Mouse (Mus musculus): ENCODE data around the gene Phactr3. TPM values are rescaled to one million over a fixed set of nuclear protein-coding genes. Genes with fewer than 3 reads are reported as not detected.

Gene Phactr3
- total and polyA plus RNA-seq, 3 experiments = 0.39 to 1.3 (median 0.64) TPM

DNA sequence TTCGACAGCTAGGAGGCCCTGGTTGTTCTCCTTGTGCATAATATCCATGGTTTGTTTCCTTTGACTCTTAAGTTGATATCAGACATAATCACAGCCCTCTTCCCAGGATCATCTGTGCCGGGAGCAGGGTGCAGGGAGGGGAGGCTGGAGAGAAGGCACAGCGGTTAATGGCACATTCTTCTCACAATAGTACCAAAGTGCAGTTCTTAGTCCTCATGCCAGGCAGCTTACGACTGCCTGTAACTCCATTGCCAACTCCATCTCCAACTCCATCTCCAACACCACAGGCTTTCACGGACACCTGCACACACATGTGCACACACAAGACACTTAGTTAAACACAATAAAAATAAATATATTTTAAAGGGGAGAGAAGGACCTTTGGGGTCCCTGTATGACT lies 11.8 kb downstream of the Phactr3 start:
- H3K4me1 ChIP-seq (ENCODE audit: control insufficient read depth, insufficient read depth, low read length) = no peaks in the 10 kb centered on the region
- DNase-seq = peak in 1 of 2 experiments; percentile 6
- TF ChIP-seq EP300 (IDR thresholded peaks at IDR 0.05; ENCODE audit: insufficient read depth, low read depth, low read length) (no peak), POLR2A (IDR thresholded peaks at IDR 0.05; ENCODE audit: insufficient read depth, low read depth, low read length) (no peak), CTCF (IDR thresholded peaks at IDR 0.05) (no peak)
- H3K36me3 ChIP-seq (ENCODE audit: control insufficient read depth, insufficient read depth, low read length) = no peaks in the 10 kb centered on the region
- intact Hi-C loops (cut with DNase I) = no loop called here
- no peak overlapping the region for H3K27ac ChIP-seq
- H3K27me3 ChIP-seq (ENCODE audit: control insufficient read depth, insufficient read depth, low read length) = no peaks in the 10 kb centered on the region
- no peak overlapping the region for H3K9ac ChIP-seq (ENCODE audit: low read depth, low read length)
- H3K4me3 ChIP-seq = no peak overlapping the region
- no peaks in the 10 kb centered on the region for H3K79me2 ChIP-seq (replicated peaks; ENCODE audit: control insufficient read depth, insufficient read depth, low read length)
- 75% methylated on average over 5 of the region's 5 CpGs for WGBS

DNA sequence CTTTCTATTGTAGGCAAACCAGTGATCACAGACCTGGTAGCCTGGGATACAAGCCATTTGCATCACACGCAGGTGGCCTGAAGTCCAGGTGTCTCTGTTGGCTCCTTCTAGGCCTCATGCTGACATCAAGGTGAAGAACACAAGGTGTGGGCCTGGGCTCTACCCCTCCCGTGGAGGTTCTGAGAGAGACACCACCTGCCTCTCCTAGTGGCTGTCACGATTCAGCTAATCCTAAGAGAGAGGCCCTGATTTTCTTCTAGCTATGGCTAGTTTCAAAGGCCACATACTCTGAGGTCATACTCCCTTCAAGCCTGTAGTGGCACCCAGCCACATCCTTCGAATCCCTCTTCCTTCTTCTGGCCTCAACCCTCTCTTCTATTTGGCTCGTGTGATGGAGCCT lies 12.2 kb downstream of the Phactr3 start:
- peak in 1 of 2 experiments; percentile 5 for DNase-seq
- H3K4me3 ChIP-seq = no peak overlapping the region
- H3K27me3 ChIP-seq (ENCODE audit: control insufficient read depth, insufficient read depth, low read length) = no peaks in the 10 kb centered on the region
- no peaks in the 10 kb centered on the region for H3K79me2 ChIP-seq (replicated peaks; ENCODE audit: control insufficient read depth, insufficient read depth, low read length)
- TF ChIP-seq POLR2A (IDR thresholded peaks at IDR 0.05; ENCODE audit: insufficient read depth, low read depth, low read length) (no peak), CTCF (IDR thresholded peaks at IDR 0.05) (no peak), EP300 (IDR thresholded peaks at IDR 0.05; ENCODE audit: insufficient read depth, low read depth, low read length) (no peak)
- intact Hi-C loops (cut with DNase I) = no loop called here
- WGBS = 60% methylated on average over 5 of the region's 5 CpGs
- no peaks in the 10 kb centered on the region for H3K36me3 ChIP-seq (ENCODE audit: control insufficient read depth, insufficient read depth, low read length)
- no peak overlapping the region for H3K9ac ChIP-seq (ENCODE audit: low read depth, low read length)
- H3K27ac ChIP-seq = no peak overlapping the region
- no peaks in the 10 kb centered on the region for H3K4me1 ChIP-seq (ENCODE audit: control insufficient read depth, insufficient read depth, low read length)

DNA sequence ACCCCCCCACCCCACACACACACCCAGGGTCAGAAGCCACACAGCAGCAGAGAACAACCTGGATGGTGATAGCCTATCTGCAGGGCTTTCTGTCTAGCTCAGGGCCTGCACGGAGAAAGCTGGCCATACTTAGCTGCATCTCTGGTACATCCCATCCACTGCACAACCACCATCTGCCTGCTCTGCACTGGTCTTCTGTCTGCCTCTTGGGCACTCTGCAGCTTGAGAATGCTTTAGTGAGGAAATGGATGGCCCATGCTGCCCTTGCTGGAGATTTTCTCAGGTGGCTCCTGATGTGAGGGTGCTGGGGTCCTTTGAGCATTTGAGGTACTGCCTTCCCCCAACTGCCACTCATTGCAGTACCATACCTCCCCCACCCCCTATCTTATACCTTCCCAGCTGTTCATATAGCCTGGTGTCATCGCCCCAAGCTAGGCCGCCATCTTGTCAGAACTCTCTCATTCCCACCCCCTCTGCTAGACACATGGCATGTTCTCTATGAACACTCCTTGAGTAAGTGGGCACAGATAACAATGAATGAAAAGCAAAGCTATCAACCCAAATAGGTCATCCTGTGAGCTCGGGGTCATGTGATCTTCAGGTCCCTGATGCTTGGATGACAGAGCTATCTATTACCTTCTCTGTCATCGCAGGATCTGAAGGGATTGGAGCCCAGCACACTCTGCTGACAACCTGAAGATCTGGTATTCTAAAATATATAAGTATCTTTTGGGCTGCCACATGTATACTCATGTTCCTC lies 13.0 kb downstream of the Phactr3 start:
- TF ChIP-seq CTCF (IDR thresholded peaks at IDR 0.05) = no peak
- peak in 1 of 2 experiments; percentile 6 for DNase-seq
- Histone ChIP-seq H3K4me3 (no peak overlapping the region), H3K27me3 (ENCODE audit: control insufficient read depth, insufficient read depth, low read length) (no peaks in the 10 kb centered on the region), H3K27ac (no peak overlapping the region), H3K79me2 (replicated peaks; ENCODE audit: control insufficient read depth, insufficient read depth, low read length) (no peaks in the 10 kb centered on the region), H3K4me1 (ENCODE audit: control insufficient read depth, insufficient read depth, low read length) (no peaks in the 10 kb centered on the region), H3K9ac (ENCODE audit: low read depth, low read length) (no peak overlapping the region), H3K36me3 (ENCODE audit: control insufficient read depth, insufficient read depth, low read length) (no peaks in the 10 kb centered on the region)
- WGBS = 84% methylated on average over 5 of the region's 5 CpGs
- intact Hi-C loops (cut with DNase I) = no loop called here

DNA sequence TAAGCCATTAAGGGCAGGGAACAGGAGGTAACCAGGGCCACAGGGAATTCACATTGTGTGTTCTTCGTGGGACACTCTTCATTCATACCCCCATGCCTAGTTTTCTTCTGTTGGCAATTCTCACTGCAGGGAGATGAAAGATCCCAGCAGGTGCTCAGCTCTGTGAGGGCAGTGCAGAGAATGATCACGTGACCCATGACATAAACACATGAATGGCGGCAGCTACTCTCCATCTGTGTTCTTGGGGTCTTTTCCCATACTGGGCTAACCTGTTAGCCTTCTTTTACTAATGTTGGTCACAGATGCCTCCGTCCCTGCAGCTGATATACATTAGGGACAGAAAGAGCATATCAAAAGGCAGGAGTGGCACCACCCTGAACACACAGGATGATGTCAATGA lies 16.9 kb downstream of the Phactr3 start:
- intact Hi-C loops (cut with DNase I) = no loop called here
- H3K36me3 ChIP-seq (ENCODE audit: control insufficient read depth, insufficient read depth, low read length) = no peaks in the 10 kb centered on the region
- no peak overlapping the region for H3K4me3 ChIP-seq
- no peaks in the 10 kb centered on the region for H3K4me1 ChIP-seq (ENCODE audit: control insufficient read depth, insufficient read depth, low read length)
- TF ChIP-seq CTCF (IDR thresholded peaks at IDR 0.05) (no peak), EP300 (IDR thresholded peaks at IDR 0.05; ENCODE audit: insufficient read depth, low read depth, low read length) (no peak), POLR2A (IDR thresholded peaks at IDR 0.05; ENCODE audit: insufficient read depth, low read depth, low read length) (no peak)
- no peak for DNase-seq
- H3K79me2 ChIP-seq (replicated peaks; ENCODE audit: control insufficient read depth, insufficient read depth, low read length) = no peaks in the 10 kb centered on the region
- H3K27ac ChIP-seq = no peak overlapping the region
- 51% methylated on average over 4 of the region's 4 CpGs for WGBS
- H3K27me3 ChIP-seq (ENCODE audit: control insufficient read depth, insufficient read depth, low read length) = no peaks in the 10 kb centered on the region
- H3K9ac ChIP-seq (ENCODE audit: low read depth, low read length) = no peak overlapping the region

DNA sequence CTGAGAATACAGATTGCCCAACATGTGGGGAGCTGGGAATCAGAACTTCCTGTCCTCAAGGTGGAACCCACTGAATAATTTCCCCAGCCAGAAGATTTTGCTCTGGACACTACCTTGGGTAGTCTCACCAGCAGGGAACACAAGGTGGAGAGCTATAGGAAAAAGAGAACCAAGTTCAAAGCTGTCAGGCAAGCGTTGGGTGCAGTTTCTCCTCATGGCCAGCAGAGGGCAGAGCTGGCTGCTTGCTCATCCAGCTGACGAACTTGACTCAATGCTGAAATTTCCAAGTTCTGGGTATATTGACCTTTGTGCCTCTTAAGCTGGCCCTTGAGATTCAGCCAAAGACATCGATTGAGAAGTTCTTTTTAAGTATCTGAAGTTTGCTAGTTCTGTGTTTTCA lies 18.7 kb downstream of the Phactr3 start:
- H3K27ac ChIP-seq = no peak overlapping the region
- 5% methylated on average over 3 of the region's 3 CpGs for WGBS
- TF ChIP-seq POLR2A (IDR thresholded peaks at IDR 0.05; ENCODE audit: insufficient read depth, low read depth, low read length) (no peak), EP300 (IDR thresholded peaks at IDR 0.05; ENCODE audit: insufficient read depth, low read depth, low read length) (no peak), CTCF (IDR thresholded peaks at IDR 0.05) (peak; percentile 100; the same call in 1 of the 2 replicates)
- no peaks in the 10 kb centered on the region for H3K36me3 ChIP-seq (ENCODE audit: control insufficient read depth, insufficient read depth, low read length)
- no peak overlapping the region for H3K9ac ChIP-seq (ENCODE audit: low read depth, low read length)
- intact Hi-C loops (cut with DNase I) = loop anchor here (1.0 kb wide), 2 partner anchors 111 to 127 kb away; no protein-coding TSS in a partner anchor
- peak in 1 of 2 experiments; percentile 14 for DNase-seq
- H3K4me3 ChIP-seq = no peak overlapping the region
- peaks cover 4% of the 10 kb centered on the region; the same call in 1 of the 2 replicates for H3K27me3 ChIP-seq (ENCODE audit: control insufficient read depth, insufficient read depth, low read length)
- no peaks in the 10 kb centered on the region for H3K4me1 ChIP-seq (ENCODE audit: control insufficient read depth, insufficient read depth, low read length)
- H3K79me2 ChIP-seq (replicated peaks; ENCODE audit: control insufficient read depth, insufficient read depth, low read length) = no peaks in the 10 kb centered on the region

DNA sequence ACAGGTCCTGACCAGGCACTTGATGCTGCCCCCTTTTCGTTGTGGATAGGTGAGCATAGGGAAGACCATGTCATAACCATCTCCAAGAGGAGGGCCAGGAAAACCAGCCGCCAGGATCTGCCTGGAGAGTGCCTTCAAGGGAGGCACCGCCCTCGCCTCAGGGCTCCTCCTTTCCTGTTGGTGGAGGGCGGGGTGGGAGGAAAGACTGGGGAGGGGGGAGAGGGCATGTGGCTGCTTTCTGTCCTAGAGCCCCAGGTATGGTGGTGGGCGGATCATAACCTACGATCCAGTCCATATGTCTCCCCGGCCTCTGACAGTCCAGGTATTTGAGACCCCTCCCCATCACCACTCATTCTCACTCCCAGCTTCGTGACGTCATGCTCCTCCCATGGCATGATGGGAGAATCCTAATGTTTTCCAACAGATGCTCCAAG lies 22.7 kb downstream of the Phactr3 start:
- no peak overlapping the region for H3K4me3 ChIP-seq
- no peak overlapping the region for H3K9ac ChIP-seq (ENCODE audit: low read depth, low read length)
- no peak for DNase-seq
- TF ChIP-seq POLR2A (IDR thresholded peaks at IDR 0.05; ENCODE audit: insufficient read depth, low read depth, low read length) (no peak), CTCF (IDR thresholded peaks at IDR 0.05) (no peak), EP300 (IDR thresholded peaks at IDR 0.05; ENCODE audit: insufficient read depth, low read depth, low read length) (no peak)
- no peaks in the 10 kb centered on the region for H3K4me1 ChIP-seq (ENCODE audit: control insufficient read depth, insufficient read depth, low read length)
- H3K27me3 ChIP-seq (ENCODE audit: control insufficient read depth, insufficient read depth, low read length) = peaks cover 6% of the 10 kb centered on the region; the same call in 1 of the 2 replicates
- intact Hi-C loops (cut with DNase I) = no loop called here
- H3K27ac ChIP-seq = no peak overlapping the region
- 8% methylated on average over 10 of the region's 10 CpGs for WGBS
- H3K36me3 ChIP-seq (ENCODE audit: control insufficient read depth, insufficient read depth, low read length) = no peaks in the 10 kb centered on the region
- H3K79me2 ChIP-seq (replicated peaks; ENCODE audit: control insufficient read depth, insufficient read depth, low read length) = no peaks in the 10 kb centered on the region

Data from heart, adult 2 months (tissue).